Mouse (Mus musculus): ENCODE results near the gene Ak3.

GRCm38 (mm10) chr19:29063577-29064363 lies 16.0 kb upstream of the Ak3 start:
- TF ChIP-seq CTCF (conservative IDR thresholded peaks at IDR 0.05; ENCODE audit: insufficient read depth, insufficient read length, low read depth, low read length) (peak; percentile 98), POLR2A (IDR thresholded peaks at IDR 0.05; ENCODE audit: low read depth, low read length) (no peak)

Data from kidney, adult 2 months (tissue).